Mouse (Mus musculus): Measurements from ENCODE around the gene Dhcr7. TPM values are rescaled to one million over a fixed set of nuclear protein-coding genes. Genes with fewer than 3 reads are reported as not detected.

The Dhcr7 gene
- polyA plus RNA-seq, 1 experiment: 27.8 TPM

- H3K27me3 ChIP-seq (ENCODE audit: control insufficient read depth, insufficient read depth, insufficient read length): no peaks in the 10 kb centered on the region
Measured at GRCm38 (mm10) chr7:143892361-143892760, 69.4 kb downstream of the Dhcr7 start.

More at GRCm38 (mm10) chr7:143892361-143892760, 69.4 kb downstream of the Dhcr7 start:
- no peak overlapping the region for H3ac ChIP-seq (ENCODE audit: control insufficient read depth, insufficient read length, low read depth)
- TF ChIP-seq CTCF (IDR thresholded peaks at IDR 0.05; ENCODE audit: control insufficient read depth, insufficient read depth, insufficient read length) (no peak), MYOG (IDR thresholded peaks at IDR 0.05; ENCODE audit: control insufficient read depth, extremely low read depth, insufficient read length) (no peak), MYOD1 (IDR thresholded peaks at IDR 0.05; ENCODE audit: control insufficient read depth, insufficient read length, low read depth) (no peak)
- no peaks in the 10 kb centered on the region for H3K36me3 ChIP-seq (ENCODE audit: control insufficient read depth, insufficient read depth)
- no peaks in the 10 kb centered on the region for H3K79me3 ChIP-seq (ENCODE audit: low read depth)
- H3K79me2 ChIP-seq (ENCODE audit: control insufficient read depth, insufficient read depth): no peaks in the 10 kb centered on the region
- no peak overlapping the region for H3K4me3 ChIP-seq (ENCODE audit: insufficient read depth, poor library complexity, severe bottlenecking)

Small RNA genes lying within 50 kb of the gene (microRNA-seq; reads per million reads assigned to microRNA genes)
- not detected for gene Gm22064 (ENCODE audit: borderline microRNAs expressed)

Other genes starting within 250 kb of the Dhcr7 start
- 137 TPM for gene Cars, start 223.1 kb upstream of the Dhcr7 start, polyA plus RNA-seq (2012; fragmentation: generic; extraction: Trizol)
- 0.04 TPM for gene Tnfrsf26, start 194.4 kb upstream of the Dhcr7 start, polyA plus RNA-seq (2012; fragmentation: generic; extraction: Trizol)
- gene Tnfrsf22, start 173.5 kb upstream of the Dhcr7 start, polyA plus RNA-seq (2012; fragmentation: generic; extraction: Trizol): 12.2 TPM
- gene Tnfrsf23, start 137.3 kb upstream of the Dhcr7 start, polyA plus RNA-seq (2012; fragmentation: generic; extraction: Trizol): 16.7 TPM
- gene Osbpl5, start 66.2 kb upstream of the Dhcr7 start, polyA plus RNA-seq (2012; fragmentation: generic; extraction: Trizol): 41.1 TPM
- gene Mrgprg, start 56.2 kb upstream of the Dhcr7 start, polyA plus RNA-seq (2012; fragmentation: generic; extraction: Trizol): not detected
- gene Mrgpre, start 38.6 kb upstream of the Dhcr7 start, polyA plus RNA-seq (2012; fragmentation: generic; extraction: Trizol): 2.9 TPM
- gene Nadsyn1, start 296 bp upstream of the Dhcr7 start, polyA plus RNA-seq (2012; fragmentation: generic; extraction: Trizol): 5.6 TPM
- not detected for gene Gm498, start 43.7 kb downstream of the Dhcr7 start, polyA plus RNA-seq (2012; fragmentation: generic; extraction: Trizol)
- 0.70 TPM for gene Shank2, start 178.8 kb downstream of the Dhcr7 start, polyA plus RNA-seq (2012; fragmentation: generic; extraction: Trizol)

Data from C2C12 (cell line).